Comparison of ENCODE assay signal across 9 mouse cellular contexts in genomic region chr1:89627650-89628049, GRCm38 (mm10).
DNase-seq lines count a peak whose midpoint lies in the region; ATAC-seq and TF ChIP-seq lines count a peak whose summit lies in the region.
"Had no signal": no experiment of that assay in that cellular context is flagged by ENCODE, and none has a peak within 500 bp of the region (broad histone marks: within the 10 kb centered on the region; RNA-seq: fewer than 3 reads in every experiment).

No protein-coding gene starts in this region.

- peak; percentile 70 for TF ChIP-seq CTCF in midbrain, postnatal 0 days (IDR thresholded peaks at IDR 0.05)

- H3K36me3 ChIP-seq in neural tube, embryonic 13.5 days: peaks cover 50% of the 10 kb centered on the region
- no peaks in the 10 kb centered on the region for H3K36me3 ChIP-seq in hindbrain, embryonic 11.5 days (ENCODE audit: control insufficient read depth, insufficient read depth, low read length)
- H3K36me3 ChIP-seq in midbrain, postnatal 0 days (ENCODE audit: insufficient read depth, low read length): peaks cover 12% of the 10 kb centered on the region; the same call in 1 of the 2 replicates

- 0 out of 2 replicates have a peak overlapping the region, but pooled peaks have one; percentile 56 for H3K27ac ChIP-seq in neural tube, embryonic 13.5 days (replicated peaks)
- no peak overlapping the region for H3K27ac ChIP-seq in hindbrain, embryonic 11.5 days (ENCODE audit: low read depth, low read length)
- no peak overlapping the region for H3K27ac ChIP-seq in midbrain, postnatal 0 days (ENCODE audit: low read depth, low read length)

- no peaks in the 10 kb centered on the region for H3K9me3 ChIP-seq in neural tube, embryonic 13.5 days
- no peaks in the 10 kb centered on the region for H3K9me3 ChIP-seq in hindbrain, embryonic 11.5 days (ENCODE audit: control insufficient read depth, low read length)
- no peaks in the 10 kb centered on the region for H3K9me3 ChIP-seq in midbrain, postnatal 0 days (ENCODE audit: low read length)

- no peak overlapping the region for H3K9ac ChIP-seq in neural tube, embryonic 13.5 days
- H3K9ac ChIP-seq in hindbrain, embryonic 11.5 days (ENCODE audit: low read depth, low read length): no peak overlapping the region
- H3K9ac ChIP-seq in midbrain, postnatal 0 days (replicated peaks; ENCODE audit: low read length, poor library complexity, severe bottlenecking): no peak overlapping the region

- no peaks in the 10 kb centered on the region for H3K27me3 ChIP-seq in neural tube, embryonic 13.5 days
- no peaks in the 10 kb centered on the region for H3K27me3 ChIP-seq in hindbrain, embryonic 11.5 days (ENCODE audit: control insufficient read depth, insufficient read depth, low read length)
- H3K27me3 ChIP-seq in midbrain, postnatal 0 days (ENCODE audit: insufficient read depth, low read length): no peaks in the 10 kb centered on the region

- H3K4me3 ChIP-seq in neural tube, embryonic 13.5 days: no peak overlapping the region
- H3K4me3 ChIP-seq in hindbrain, embryonic 11.5 days (ENCODE audit: low read depth, low read length): no peak overlapping the region
- H3K4me3 ChIP-seq in midbrain, postnatal 0 days (ENCODE audit: low read depth, low read length): no peak overlapping the region
- H3K4me3 ChIP-seq: erythroblast, embryonic 14.5 days had no signal

- H3K4me1 ChIP-seq in neural tube, embryonic 13.5 days (replicated peaks): peaks cover 26% of the 10 kb centered on the region
- no peaks in the 10 kb centered on the region for H3K4me1 ChIP-seq in hindbrain, embryonic 11.5 days (replicated peaks; ENCODE audit: control insufficient read depth, insufficient read depth, low read length)
- H3K4me1 ChIP-seq in midbrain, postnatal 0 days (ENCODE audit: insufficient read depth, low read length): no peaks in the 10 kb centered on the region

- 58% methylated on average over 3 of the region's 3 CpGs for WGBS in neural tube, embryonic 13.5 days
- 61% methylated on average over 3 of the region's 3 CpGs for WGBS in hindbrain, embryonic 11.5 days
- WGBS in midbrain, postnatal 0 days: 42% methylated on average over 3 of the region's 3 CpGs

- no peak overlapping the region for H3K4me2 ChIP-seq in neural tube, embryonic 13.5 days
- H3K4me2 ChIP-seq in hindbrain, embryonic 11.5 days (replicated peaks; ENCODE audit: low read depth, low read length): no peak overlapping the region
- no peak overlapping the region for H3K4me2 ChIP-seq in midbrain, postnatal 0 days (ENCODE audit: low read depth, low read length, poor library complexity, severe bottlenecking)

- DNase-seq in gastrocnemius, postnatal 10 days: peak; percentile 50
- no peak for DNase-seq in gastrocnemius, adult 8-10 months (ENCODE audit: low spot score in 2 of 2)
- DNase-seq in neural tube, embryonic 10.5 days (ENCODE audit: extremely low spot score, low spot score): no peak
- peak; percentile 49 for DNase-seq in hindbrain, embryonic 11.5 days (ENCODE audit: low spot score)
- DNase-seq in midbrain, postnatal 0 days (ENCODE audit: low spot score): no peak
- DNase-seq in spleen, postnatal 14 days (ENCODE audit: low spot score in 2 of 2): no peak
- no peak for DNase-seq in thymus, postnatal 36 days

- ATAC-seq in neural tube, embryonic 13.5 days (ENCODE audit: low read depth): no peak
- no peak for ATAC-seq in hindbrain, embryonic 11.5 days (ENCODE audit: low FRiP score)
- no peak for ATAC-seq in midbrain, postnatal 0 days (ENCODE audit: low FRiP score)

Comparison
In these comparisons a context has a peak if more than half of its experiments do, and no peak if none do; other contexts are left out.
1. DNase-seq: peak in gastrocnemius, postnatal 10 days (single experiment) and hindbrain, embryonic 11.5 days (single experiment); none in gastrocnemius, adult 8-10 months (0 of 2), neural tube, embryonic 10.5 days (single experiment), midbrain, postnatal 0 days (single experiment), spleen, postnatal 14 days (0 of 2) and thymus, postnatal 36 days (0 of 2).